Mouse (Mus musculus) lung, adult 2 months (tissue): Measurements from ENCODE around the gene Dnase1l3.

Experiments used
- CTCF ChIP-seq: fragments of 200-500 bp; IDR thresholded peaks from 2 replicates; pipeline ENCODE4 v1.5.1; 2011; ENCODE audit warnings: mild to moderate bottlenecking, low read length, control low read depth; ENCODE audit not compliant: insufficient read depth
- POLR2A ChIP-seq: fragments of 200-500 bp; IDR thresholded peaks from 2 replicates; pipeline ENCODE4 v1.6.1; 2011; ENCODE audit warnings: low read depth, mild to moderate bottlenecking, control low read depth, low read length, borderline replicate concordance; ENCODE audit errors: extremely low read depth

- TF ChIP-seq CTCF (no peak), POLR2A (no peak)
These were observed 16.2 kb downstream of the Dnase1l3 start for GRCm38 (mm10) chr14:7978183-7978582.
